ENCODE assay signal across 17 mouse cellular contexts in the genomic region with DNA sequence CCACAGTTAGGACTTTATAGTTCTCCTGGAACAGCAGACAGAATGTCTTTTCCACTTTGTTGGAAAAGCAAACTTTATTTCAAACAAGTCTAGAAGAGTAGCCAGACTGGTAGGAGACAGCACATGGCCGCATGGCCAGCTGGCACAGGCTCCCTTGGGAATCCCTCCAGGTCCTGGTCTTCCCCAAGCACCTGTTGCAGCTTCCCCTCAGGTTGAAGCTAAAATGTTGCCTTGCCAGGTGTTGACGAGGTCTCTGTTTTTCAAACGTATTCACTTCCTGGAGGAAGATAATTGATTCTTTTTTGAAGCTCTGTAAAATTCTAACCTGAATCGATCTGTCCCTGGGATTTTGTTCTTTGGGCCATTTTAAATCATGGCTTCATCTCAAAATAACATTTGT.
DNase-seq lines count a peak whose midpoint lies in the region; ATAC-seq and TF ChIP-seq lines count a peak whose summit lies in the region.
"Had no signal": no experiment of that assay in that cellular context is flagged by ENCODE, and none has a peak within 500 bp of the region (broad histone marks: within the 10 kb centered on the region; RNA-seq: fewer than 3 reads in every experiment).

No protein-coding gene starts in this region.

- no peaks in the 10 kb centered on the region for H3K36me3 ChIP-seq in liver, adult 2 months (ENCODE audit: control insufficient read depth, insufficient read depth, low read length)
- no peaks in the 10 kb centered on the region for H3K36me3 ChIP-seq in liver, embryonic 12.5 days
- H3K36me3 ChIP-seq: embryonic facial prominence, embryonic 13.5 days; embryonic facial prominence, embryonic 15.5 days; forebrain, embryonic 10.5 days; forebrain, embryonic 12.5 days had no signal

- H3K4me3 ChIP-seq in liver, adult 2 months (ENCODE audit: insufficient read depth, low read depth, low read length), result no peak overlapping the region
- no peak overlapping the region for H3K4me3 ChIP-seq in liver, embryonic 12.5 days
- H3K4me3 ChIP-seq: embryonic facial prominence, embryonic 13.5 days; embryonic facial prominence, embryonic 15.5 days; erythroblast, embryonic 14.5 days; forebrain, embryonic 10.5 days; forebrain, embryonic 12.5 days had no signal

- no peak for ATAC-seq in liver, embryonic 12.5 days
- ATAC-seq: forebrain, embryonic 14.5 days; forebrain, embryonic 16.5 days had no signal

- WGBS in liver, adult 2 months, result 22% methylated on average over 4 of the region's 4 CpGs
- 52% methylated on average over 4 of the region's 4 CpGs for WGBS in liver, embryonic 12.5 days (ENCODE audit: insufficient replicate concordance)

- TF ChIP-seq CTCF in liver, adult 2 months (IDR thresholded peaks at IDR 0.05; ENCODE audit: low read depth, low read length), result no peak

- H3K9me3 ChIP-seq in liver, embryonic 12.5 days (replicated peaks), result no peaks in the 10 kb centered on the region
- H3K9me3 ChIP-seq: embryonic facial prominence, embryonic 13.5 days; embryonic facial prominence, embryonic 15.5 days; forebrain, embryonic 12.5 days had no signal

- H3K9ac ChIP-seq in liver, adult 2 months (ENCODE audit: low read depth, low read length), result no peak overlapping the region
- no peak overlapping the region for H3K9ac ChIP-seq in liver, embryonic 12.5 days
- H3K9ac ChIP-seq: embryonic facial prominence, embryonic 13.5 days; embryonic facial prominence, embryonic 15.5 days; forebrain, embryonic 12.5 days had no signal

- peak; percentile 42 to 53 for DNase-seq in cerebellum, postnatal 10 days
- no peak for DNase-seq in cerebellum, adult 8-10 months
- peak; percentile 11 to 43 for DNase-seq in cerebellum, postnatal 25 days
- no peak for DNase-seq in cerebellum, adult 18-20 months
- DNase-seq in liver, adult 2 months (ENCODE audit: extremely low read depth, low read depth, low spot score), result peak; percentile 89
- DNase-seq: adrenal gland, postnatal 10 days; adrenal gland, postnatal 25 days; cerebellum, adult 11 months; embryo, embryonic 11 days had no signal

- H3K27me3 ChIP-seq in liver, adult 2 months (ENCODE audit: control insufficient read depth, insufficient read depth, low read length), result no peaks in the 10 kb centered on the region
- no peaks in the 10 kb centered on the region for H3K27me3 ChIP-seq in liver, embryonic 12.5 days (replicated peaks)
- H3K27me3 ChIP-seq: embryonic facial prominence, embryonic 13.5 days; embryonic facial prominence, embryonic 15.5 days; forebrain, embryonic 12.5 days had no signal

- no peak for TF ChIP-seq POLR2A in liver, adult 2 months (IDR thresholded peaks at IDR 0.05; ENCODE audit: extremely low read depth, insufficient read depth, low read length)

- H3K27ac ChIP-seq in liver, adult 2 months (replicated peaks; ENCODE audit: insufficient read depth, low read depth, low read length), result peak overlapping the region; percentile 50; the same call in 1 of the 2 replicates
- no peak overlapping the region for H3K27ac ChIP-seq in liver, embryonic 12.5 days
- H3K27ac ChIP-seq: embryonic facial prominence, embryonic 13.5 days; embryonic facial prominence, embryonic 15.5 days; forebrain, embryonic 10.5 days; forebrain, embryonic 12.5 days had no signal

- H3K79me2 ChIP-seq in liver, adult 2 months (ENCODE audit: control insufficient read depth, insufficient read depth, low read length), result no peaks in the 10 kb centered on the region

- H3K4me1 ChIP-seq in liver, adult 2 months (ENCODE audit: control insufficient read depth, insufficient read depth, low read length), result no peaks in the 10 kb centered on the region
- no peaks in the 10 kb centered on the region for H3K4me1 ChIP-seq in liver, embryonic 12.5 days
- H3K4me1 ChIP-seq: embryonic facial prominence, embryonic 13.5 days; embryonic facial prominence, embryonic 15.5 days; forebrain, embryonic 10.5 days; forebrain, embryonic 12.5 days had no signal

- H3K4me2 ChIP-seq in liver, embryonic 12.5 days, result no peak overlapping the region
- H3K4me2 ChIP-seq: embryonic facial prominence, embryonic 13.5 days; embryonic facial prominence, embryonic 15.5 days; forebrain, embryonic 12.5 days had no signal

Comparison
In these comparisons a context has a peak if more than half of its experiments do, and no peak if none do; other contexts are left out.
1. DNase-seq: peak in cerebellum, postnatal 10 days (2 of 2), cerebellum, postnatal 25 days (2 of 2) and liver, adult 2 months (single experiment); none in cerebellum, adult 8-10 months (single experiment) and cerebellum, adult 18-20 months (0 of 2).